Mouse (Mus musculus): ENCODE data around the gene Trim2. TPM values are rescaled to one million over a fixed set of nuclear protein-coding genes. Genes with fewer than 3 reads are reported as not detected.

The Trim2 gene
- polyA plus RNA-seq, 3 experiments from 2014 or later: 3.1 to 5.0 (median 4.8) TPM

- no peak for ATAC-seq
Observed at GRCm38 (mm10) chr3:84253655-84254519, 52.8 kb downstream of the Trim2 start.

- ATAC-seq: no peak
Observed at GRCm38 (mm10) chr3:84252776-84253654, 53.7 kb downstream of the Trim2 start.

- no peak for ATAC-seq
Observed at GRCm38 (mm10) chr3:84251721-84252120, 55.0 kb downstream of the Trim2 start.

- no peak for ATAC-seq
Observed at GRCm38 (mm10) chr3:84250275-84250674, 56.4 kb downstream of the Trim2 start.

GRCm38 (mm10) chr3:84247789-84248188, 58.9 kb downstream of the Trim2 start:
- ATAC-seq: no peak

GRCm38 (mm10) chr3:84246421-84246861, 60.2 kb downstream of the Trim2 start:
- ATAC-seq: no peak

GRCm38 (mm10) chr3:84243116-84243515, 63.6 kb downstream of the Trim2 start:
- ATAC-seq: no peak

GRCm38 (mm10) chr3:84242497-84242896, 64.2 kb downstream of the Trim2 start:
- no peak for ATAC-seq

GRCm38 (mm10) chr3:84241098-84241497, 65.6 kb downstream of the Trim2 start:
- ATAC-seq: no peak

GRCm38 (mm10) chr3:84235420-84236304, 71.0 kb downstream of the Trim2 start:
- no peak for ATAC-seq

GRCm38 (mm10) chr3:84234562-84234961, 72.1 kb downstream of the Trim2 start:
- no peak for ATAC-seq

- no peak for ATAC-seq
Observed at GRCm38 (mm10) chr3:84233663-84234415, 72.8 kb downstream of the Trim2 start.

- no peak for ATAC-seq
Observed at GRCm38 (mm10) chr3:84232312-84232711, 74.4 kb downstream of the Trim2 start.

GRCm38 (mm10) chr3:84230988-84231387, 75.7 kb downstream of the Trim2 start:
- no peak for ATAC-seq

- ATAC-seq: no peak
Observed at GRCm38 (mm10) chr3:84228911-84229310, 77.8 kb downstream of the Trim2 start.

GRCm38 (mm10) chr3:84228203-84228870, 78.3 kb downstream of the Trim2 start:
- peak; percentile 98 for ATAC-seq

- no peak for ATAC-seq
Observed at GRCm38 (mm10) chr3:84227628-84228027, 79.0 kb downstream of the Trim2 start.

GRCm38 (mm10) chr3:84224982-84225381, 81.7 kb downstream of the Trim2 start:
- no peak for ATAC-seq

GRCm38 (mm10) chr3:84220748-84221147, 85.9 kb downstream of the Trim2 start:
- ATAC-seq: peak; percentile 85

GRCm38 (mm10) chr3:84220326-84220725, 86.4 kb downstream of the Trim2 start:
- peak; percentile 38 for ATAC-seq

- ATAC-seq: no peak
Observed at GRCm38 (mm10) chr3:84219720-84220273, 86.9 kb downstream of the Trim2 start.

All from inflammation-experienced regulatory T-cells, adult 6 months (primary cell).